Mouse (Mus musculus) thymus, postnatal 10 days (tissue): ENCODE data around the gene St3gal6.

Source experiments
- DNase-seq, 2 experiments: peaks; one replicate each; pipeline ENCODE4 v3.0.0; 2021; ENCODE audit warnings: low spot score in 2 of 2

St3gal6 gene

GRCm38 (mm10) chr16:58521182-58521581 is 2.9 kb downstream of the St3gal6 start:
- DNase-seq = no peak

- DNase-seq = no peak
Observed at GRCm38 (mm10) chr16:58520457-58520856, 3.6 kb downstream of the St3gal6 start.

GRCm38 (mm10) chr16:58519650-58520073 is 4.4 kb downstream of the St3gal6 start:
- no peak for DNase-seq

- no peak for DNase-seq
Observed at GRCm38 (mm10) chr16:58516960-58517798, 6.9 kb downstream of the St3gal6 start.

GRCm38 (mm10) chr16:58516161-58516560 is 7.9 kb downstream of the St3gal6 start:
- DNase-seq = no peak

- peak in 1 of 2 experiments; percentile 61 for DNase-seq
Observed at GRCm38 (mm10) chr16:58514565-58514964, 9.5 kb downstream of the St3gal6 start.

- no peak for DNase-seq
Observed at GRCm38 (mm10) chr16:58513755-58514154, 10.3 kb downstream of the St3gal6 start.

GRCm38 (mm10) chr16:58512887-58513286 is 11.2 kb downstream of the St3gal6 start:
- no peak for DNase-seq

GRCm38 (mm10) chr16:58512181-58512761 is 11.8 kb downstream of the St3gal6 start:
- DNase-seq = no peak

GRCm38 (mm10) chr16:58504945-58505344 is 19.1 kb downstream of the St3gal6 start:
- no peak for DNase-seq

GRCm38 (mm10) chr16:58502566-58502965 is 21.5 kb downstream of the St3gal6 start:
- DNase-seq = no peak

- DNase-seq = no peak
Observed at GRCm38 (mm10) chr16:58501760-58502301, 22.2 kb downstream of the St3gal6 start.

GRCm38 (mm10) chr16:58499650-58500049 is 24.4 kb downstream of the St3gal6 start:
- DNase-seq = no peak

- DNase-seq = no peak
Observed at GRCm38 (mm10) chr16:58499172-58499584, 24.9 kb downstream of the St3gal6 start.

- peak; percentile 31 to 49 for DNase-seq
Observed at GRCm38 (mm10) chr16:58497886-58498713, 25.9 kb downstream of the St3gal6 start.

- DNase-seq = no peak
Observed at GRCm38 (mm10) chr16:58496791-58497190, 27.3 kb downstream of the St3gal6 start.

- no peak for DNase-seq
Observed at GRCm38 (mm10) chr16:58487861-58488260, 36.2 kb downstream of the St3gal6 start.

GRCm38 (mm10) chr16:58482296-58482695 is 41.7 kb downstream of the St3gal6 start:
- no peak for DNase-seq

- DNase-seq = no peak
Observed at GRCm38 (mm10) chr16:58481906-58482270, 42.2 kb downstream of the St3gal6 start.

- no peak for DNase-seq
Observed at GRCm38 (mm10) chr16:58481219-58481905, 42.7 kb downstream of the St3gal6 start.

- DNase-seq = no peak
Observed at GRCm38 (mm10) chr16:58479898-58480448, 44.1 kb downstream of the St3gal6 start.
